Mouse (Mus musculus) ES-E14 (cell line): ENCODE data around the gene Wee2. TPM values are rescaled to one million over a fixed set of nuclear protein-coding genes. Genes with fewer than 3 reads are reported as not detected.

Experiments
- DNase-seq: peaks from one replicate; pipeline ENCODE4 v3.0.0-alpha.2; 2013; ENCODE audit warnings: low read depth, low spot score
- H3K27ac ChIP-seq: 2 replicates; pipeline ENCODE4 v1.5.1; 2012; ENCODE audit warnings: low read depth, mild to moderate bottlenecking, low read length, moderate library complexity, mixed read lengths; ENCODE audit not compliant: poor library complexity, insufficient read depth, severe bottlenecking
- H3K36me3 ChIP-seq: 2 replicates; pipeline ENCODE4 v1.6.1; 2012; ENCODE audit warnings: mild to moderate bottlenecking, low read length, moderate library complexity, mixed read lengths; ENCODE audit not compliant: control insufficient read depth, poor library complexity, insufficient read depth, severe bottlenecking
- H3K4me1 ChIP-seq, 2 experiments: fragments of 150-350 bp in 1 of 2; sonication (generic) in 1 of 2; 2 replicates each; pipeline ENCODE4 v1.6.1; 2012; ENCODE audit warnings: low read length in 2 of 2, mild to moderate bottlenecking in 1 of 2, mixed read lengths in 1 of 2; ENCODE audit not compliant: control insufficient read depth in 2 of 2, insufficient read depth in 2 of 2, poor library complexity in 1 of 2
- H3K4me3 ChIP-seq, 2 experiments: fragments of 150-350 bp in 1 of 2; sonication (generic) in 1 of 2; 2 replicates each; pipeline ENCODE4 v1.5.1; 2012; ENCODE audit warnings: low read length in 2 of 2, low read depth in 1 of 2, mild to moderate bottlenecking in 1 of 2, mixed read lengths in 1 of 2; ENCODE audit not compliant: insufficient read depth in 1 of 2, poor library complexity in 1 of 2, severe bottlenecking in 1 of 2
- H3K9ac ChIP-seq: 2 replicates; pipeline ENCODE4 v1.6.1; 2012; ENCODE audit warnings: low read depth, mild to moderate bottlenecking, low read length, mixed read lengths; ENCODE audit not compliant: poor library complexity, insufficient read depth, severe bottlenecking
- H3K9me3 ChIP-seq: fragments of 150-350 bp; sonication (generic); 2 replicates; pipeline ENCODE4 v1.6.1; 2012; ENCODE audit warnings: low read depth, mild to moderate bottlenecking, low read length; ENCODE audit not compliant: control insufficient read depth, insufficient read depth
- CHD2 ChIP-seq: IDR thresholded peaks from 2 replicates; pipeline ENCODE4 v1.6.1; 2014; ENCODE audit warnings: mild to moderate bottlenecking, low read depth, low read length, inconsistent platforms
- HCFC1 ChIP-seq: IDR thresholded peaks from 2 replicates; pipeline ENCODE4 v1.6.1; 2012; ENCODE audit warnings: low read length, inconsistent platforms, borderline replicate concordance; ENCODE audit not compliant: insufficient read depth
- MAFK ChIP-seq: IDR thresholded peaks from 2 replicates; pipeline ENCODE4 v1.6.1; 2014; ENCODE audit warnings: mild to moderate bottlenecking, low read depth, low read length, inconsistent platforms; ENCODE audit not compliant: insufficient read depth
- ZC3H11A ChIP-seq: IDR thresholded peaks from 2 replicates; pipeline ENCODE4 v1.6.1; 2012; ENCODE audit warnings: low read depth, mild to moderate bottlenecking, inconsistent platforms, low read length, borderline replicate concordance
- ZNF384 ChIP-seq: IDR thresholded peaks from 2 replicates; pipeline ENCODE4 v1.6.1; 2012; ENCODE audit warnings: low read depth, low read length, inconsistent platforms
- in situ Hi-C, 2 experiments: fragments of 600-800 bp; cut with MboI; formaldehyde crosslinking; loops; one replicate each; pipeline ENCODE4 v1.15.1; 2025; ENCODE audit warnings: low sequenced_read_pairs in 2 of 2, inconsistent platforms in 1 of 2; ENCODE audit not compliant: unreplicated experiment in 2 of 2
- total RNA-seq: library from RNA; depleted of rRNA; stranded (reverse); fragments of 300-350 nt; gene quantifications from 2 replicates; pipeline ENCODE4 v1.2.3, GENCODE M21; 2012; rRNA removed

The Wee2 gene
- not detected in 2 replicates for total RNA-seq

- no peak for TF ChIP-seq ZNF384
- TF ChIP-seq MAFK = no peak
- no peak within 1 kb of the TSS for H3K27ac ChIP-seq
- no peaks in the 10 kb centered on the region for H3K9me3 ChIP-seq
- DNase-seq = no peak
- in situ Hi-C loops = no loop called here
- peaks cover 0 to 2% of the 10 kb centered on the region in 2 experiments; a peak in 1 of 4 replicates for H3K4me1 ChIP-seq
- no peak within 1 kb of the TSS for H3K9ac ChIP-seq
- no peaks in the 10 kb centered on the region for H3K36me3 ChIP-seq
- H3K4me3 ChIP-seq = no peak within 1 kb of the TSS
These were observed at the start of gene Wee2 for GRCm38 (mm10) chr6:40438936-40439335. Gene Wee2, plus strand, starts transcription at chr6:40439088.

- Histone ChIP-seq H3K4me3 (no peak overlapping the region), H3K27ac (no peak overlapping the region), H3K36me3 (peaks cover 11% of the 10 kb centered on the region), H3K9me3 (peaks cover 2% of the 10 kb centered on the region; the same call in 1 of the 2 replicates), H3K9ac (no peak overlapping the region), H3K4me1 (no peaks in the 10 kb centered on the region)
- in situ Hi-C loops = no loop called here
- TF ChIP-seq MAFK (no peak), ZC3H11A (no peak)
- DNase-seq = no peak
These were observed 47.9 kb upstream of the Wee2 start for GRCm38 (mm10) chr6:40390975-40391374.

GRCm38 (mm10) chr6:40393213-40393612, 45.7 kb upstream of the Wee2 start:
- peaks cover 2% of the 10 kb centered on the region; the same call in 1 of the 2 replicates for H3K9me3 ChIP-seq
- no peak overlapping the region for H3K9ac ChIP-seq
- no peaks in the 10 kb centered on the region for H3K4me1 ChIP-seq
- peaks cover 14% of the 10 kb centered on the region for H3K36me3 ChIP-seq
- H3K27ac ChIP-seq = no peak overlapping the region
- no peak overlapping the region for H3K4me3 ChIP-seq
- TF ChIP-seq CHD2 = no peak
- no peak for TF ChIP-seq ZC3H11A
- no peak for TF ChIP-seq ZNF384
- no peak for TF ChIP-seq MAFK
- no peak for TF ChIP-seq HCFC1
- DNase-seq = peak; percentile 56
- in situ Hi-C loops = no loop called here

- no peak overlapping the region for H3K27ac ChIP-seq
- H3K9me3 ChIP-seq = no peaks in the 10 kb centered on the region
- peaks cover 16% of the 10 kb centered on the region for H3K36me3 ChIP-seq
- no peaks in the 10 kb centered on the region for H3K4me1 ChIP-seq
- no peak overlapping the region for H3K4me3 ChIP-seq
- in situ Hi-C loops = no loop called here
- TF ChIP-seq HCFC1 (no peak), ZNF384 (no peak), ZC3H11A (no peak), CHD2 (no peak)
- H3K9ac ChIP-seq = no peak overlapping the region
- no peak for DNase-seq
These were observed 36.9 kb upstream of the Wee2 start for GRCm38 (mm10) chr6:40402031-40402430.

GRCm38 (mm10) chr6:40403640-40404285, 35.1 kb upstream of the Wee2 start:
- no peak for TF ChIP-seq MAFK
- TF ChIP-seq CHD2 = no peak
- no peak for TF ChIP-seq ZC3H11A
- TF ChIP-seq HCFC1 = no peak
- TF ChIP-seq ZNF384 = no peak
- H3K4me3 ChIP-seq = no peak overlapping the region
- no peak overlapping the region for H3K9ac ChIP-seq
- H3K9me3 ChIP-seq = no peaks in the 10 kb centered on the region
- no peak for DNase-seq
- no peaks in the 10 kb centered on the region for H3K4me1 ChIP-seq
- H3K36me3 ChIP-seq = peaks cover 13% of the 10 kb centered on the region
- in situ Hi-C loops = no loop called here
- no peak overlapping the region for H3K27ac ChIP-seq
